Mouse (Mus musculus) CH12.LX (cell line): ENCODE results near the gene Dpysl5.

ENCODE experiments used
- BHLHE40 ChIP-seq: IDR thresholded peaks from 2 replicates; pipeline ENCODE4 v1.6.1; 2011; ENCODE audit warnings: mild to moderate bottlenecking, low read depth, low read length, improper control_type of control experiment
- CTCF ChIP-seq, 2 experiments: IDR thresholded peaks in 1 of 2; conservative IDR thresholded peaks in 1 of 2; 2 replicates each; pipeline ENCODE4 v1.5.1; 2011 to 2012; ENCODE audit warnings: low read depth in 2 of 2, low read length in 2 of 2, improper control_type of control experiment in 1 of 2, inconsistent platforms in 1 of 2, mild to moderate bottlenecking in 1 of 2, moderate library complexity in 1 of 2
- ELF1 ChIP-seq: IDR thresholded peaks from 2 replicates; pipeline ENCODE4 v1.6.1; 2014; ENCODE audit warnings: low read depth, mild to moderate bottlenecking, inconsistent platforms, low read length, improper control_type of control experiment
- JUN ChIP-seq: IDR thresholded peaks from 2 replicates; pipeline ENCODE4 v1.6.1; 2011; ENCODE audit warnings: low read depth, mild to moderate bottlenecking, low read length, improper control_type of control experiment, moderate library complexity; ENCODE audit not compliant: insufficient read depth
- MAX ChIP-seq: IDR thresholded peaks from 2 replicates; pipeline ENCODE4 v1.6.1; 2011; ENCODE audit warnings: low read length, improper control_type of control experiment
- MYC ChIP-seq: IDR thresholded peaks from 2 replicates; pipeline ENCODE4 v1.6.1; 2011; ENCODE audit warnings: low read depth, mild to moderate bottlenecking, improper control_type of control experiment, low read length
- NELFE ChIP-seq: IDR thresholded peaks from 2 replicates; pipeline ENCODE4 v1.6.1; 2011; ENCODE audit warnings: low read depth, low read length, improper control_type of control experiment
- TBP ChIP-seq: conservative IDR thresholded peaks from 2 replicates; pipeline ENCODE4 v1.6.1; 2011; ENCODE audit warnings: low read depth, low read length, improper control_type of control experiment
- TCF12 ChIP-seq: IDR thresholded peaks from 2 replicates; pipeline ENCODE4 v1.6.1; 2014; ENCODE audit warnings: low read depth, mild to moderate bottlenecking, inconsistent platforms, low read length, improper control_type of control experiment
- UBTF ChIP-seq: IDR thresholded peaks from 2 replicates; pipeline ENCODE4 v1.6.1; 2012; ENCODE audit warnings: low read depth, mild to moderate bottlenecking, inconsistent platforms, low read length, improper control_type of control experiment, moderate library complexity
- USF2 ChIP-seq: conservative IDR thresholded peaks from 2 replicates; pipeline ENCODE4 v1.6.1; 2011; ENCODE audit warnings: low read depth, low read length, improper control_type of control experiment
- ZNF384 ChIP-seq: IDR thresholded peaks from 2 replicates; pipeline ENCODE4 v1.6.1; 2012; ENCODE audit warnings: low read depth, low read length, improper control_type of control experiment, inconsistent platforms

DNA sequence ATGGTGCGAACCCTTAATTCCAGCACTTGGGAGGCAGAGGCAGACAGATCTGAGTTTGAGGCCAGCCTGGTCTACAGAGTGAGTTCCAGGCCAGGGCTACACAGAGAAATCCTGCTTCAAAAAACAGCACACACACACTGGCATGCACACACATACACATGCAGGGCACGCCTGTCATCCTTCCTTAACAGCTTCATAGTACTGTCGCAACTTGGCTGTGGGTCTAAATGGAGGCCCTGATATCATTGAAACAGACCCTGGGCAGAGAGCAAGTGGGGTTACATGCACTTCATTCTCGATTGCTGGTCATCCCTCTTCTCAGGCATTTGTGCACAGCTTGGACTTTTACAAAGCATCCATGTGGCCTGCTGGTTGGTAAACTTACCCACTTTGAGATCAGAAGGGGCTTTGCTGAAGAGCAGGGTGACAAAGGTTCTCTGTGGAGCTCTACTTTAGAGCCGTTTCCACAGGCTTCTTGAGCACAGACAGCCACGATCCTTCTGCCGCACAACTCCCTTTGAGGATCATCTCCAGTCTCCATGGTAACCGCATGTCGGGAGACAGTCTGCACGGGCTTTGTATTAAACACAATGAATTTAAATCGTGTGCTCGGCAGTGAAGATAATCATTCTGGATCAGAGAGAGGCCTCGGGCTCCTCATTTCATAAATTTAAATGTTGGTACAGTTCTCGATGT is 51.6 kb downstream of the Dpysl5 start:
- no peak for TF ChIP-seq CTCF (conservative IDR thresholded peaks at IDR 0.05 in 1 of 2, IDR thresholded peaks at IDR 0.05 in 1 of 2; ENCODE audit: low read depth in 2 of 2, low read length in 2 of 2)
- TF ChIP-seq USF2, result no peak
- no peak for TF ChIP-seq TBP
- TF ChIP-seq ZNF384, result no peak
- TF ChIP-seq BHLHE40, result no peak
- no peak for TF ChIP-seq NELFE
- TF ChIP-seq MYC, result no peak
- TF ChIP-seq MAX, result no peak
- TF ChIP-seq JUN, result no peak
- TF ChIP-seq UBTF, result no peak
- TF ChIP-seq TCF12, result no peak
- no peak for TF ChIP-seq ELF1
